ENCODE assay signal across 8 mouse cellular contexts in the genomic region with DNA sequence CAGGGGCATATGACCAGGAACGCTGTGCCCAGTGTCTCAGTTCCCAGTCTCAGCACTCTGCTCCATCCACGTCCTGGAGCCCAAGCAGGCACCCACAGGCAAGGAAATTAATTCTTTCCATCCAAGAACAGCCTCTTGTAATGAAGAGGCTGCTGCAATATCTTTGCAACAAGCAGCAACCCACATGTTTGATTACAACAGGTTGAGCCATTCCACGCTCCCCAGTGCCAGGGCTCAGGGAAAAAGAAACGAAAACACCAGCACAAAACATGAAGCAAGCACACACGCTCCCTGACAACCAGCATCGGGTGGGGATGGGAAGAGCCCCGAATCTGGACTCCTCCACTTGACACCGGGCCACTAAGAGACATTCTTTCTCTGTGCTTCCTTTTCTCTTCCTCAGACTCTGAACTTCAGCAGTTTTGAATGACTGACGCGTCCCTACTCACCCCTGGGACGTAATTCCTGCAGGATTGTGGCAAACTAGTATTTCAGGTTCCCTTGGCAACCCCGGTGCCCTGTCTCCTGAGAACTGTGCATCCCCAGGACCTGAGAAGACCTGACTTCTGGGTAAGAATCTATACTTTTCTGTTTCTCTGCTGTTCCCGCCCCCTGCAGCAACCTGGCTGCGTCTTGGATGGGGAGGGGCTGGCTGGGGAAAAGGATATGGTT. TPM values are rescaled to one million over a fixed set of nuclear protein-coding genes. Genes with fewer than 3 reads are reported as not detected.
DNase-seq lines count a peak whose midpoint lies in the region; ATAC-seq and TF ChIP-seq lines count a peak whose summit lies in the region.

Gene Tenm4, plus strand, starts transcription at position 323 of the 672 bp plus-strand sequence.

- CTCF ChIA-PET in Patski (lab: Charles Lee) = no interaction called here

- no peak within 1 kb of the TSS for H3K9ac ChIP-seq in heart, embryonic 11.5 days (ENCODE audit: low read depth, low read length)
- H3K9ac ChIP-seq in forebrain, embryonic 14.5 days (ENCODE audit: low read length) = no peak within 1 kb of the TSS
- peak within 1 kb of the TSS; percentile 19; the same call in 1 of the 2 replicates for H3K9ac ChIP-seq in limb, embryonic 13.5 days

- TF ChIP-seq CTCF in Patski (IDR thresholded peaks at IDR 0.05) = no peak

- no peaks in the 10 kb centered on the region for H3K9me3 ChIP-seq in heart, embryonic 11.5 days (replicated peaks; ENCODE audit: control insufficient read depth, low read length)
- H3K9me3 ChIP-seq in forebrain, embryonic 14.5 days (replicated peaks; ENCODE audit: control insufficient read depth, low read length) = no peaks in the 10 kb centered on the region
- no peaks in the 10 kb centered on the region for H3K9me3 ChIP-seq in limb, embryonic 13.5 days

- in situ Hi-C loops in Patski (cut with MboI; ENCODE audit: low pct_unique_long_range_greater_than_20kb) = loop anchor here (25.0 kb wide), 1 partner anchor 684 kb away; no protein-coding TSS in a partner anchor

- ATAC-seq in heart, embryonic 11.5 days (replicated peaks; ENCODE audit: insufficient number of reproducible peaks, low FRiP score, low TSS enrichment) = no peak
- ATAC-seq in Patski = peak; percentile 32
- no peak for ATAC-seq in forebrain, embryonic 14.5 days
- ATAC-seq in limb, embryonic 13.5 days (ENCODE audit: low FRiP score, low read depth) = no peak

- DNase-seq in heart, adult 9 months (ENCODE audit: low spot score in 2 of 2) = no peak
- DNase-seq in Patski (ENCODE audit: low read depth, low spot score) = no peak
- peak; percentile 21 for DNase-seq in forebrain, embryonic 14.5 days (ENCODE audit: low spot score)
- no peak for DNase-seq in testis, postnatal 14 days (ENCODE audit: low spot score)
- no peak for DNase-seq in urinary bladder, postnatal 10 days (ENCODE audit: low spot score)
- no peak for DNase-seq in frontal cortex, postnatal 36 days (ENCODE audit: low spot score in 2 of 2)

- H3K4me2 ChIP-seq in heart, embryonic 11.5 days = peak within 1 kb of the TSS; percentile 23; the same call in 1 of the 2 replicates
- H3K4me2 ChIP-seq in forebrain, embryonic 14.5 days (ENCODE audit: low read length) = peak within 1 kb of the TSS; percentile 15; the same call in 1 of the 2 replicates
- peak within 1 kb of the TSS; percentile 12 for H3K4me2 ChIP-seq in limb, embryonic 13.5 days (replicated peaks)

- no peak within 1 kb of the TSS for H3K27ac ChIP-seq in heart, embryonic 11.5 days (ENCODE audit: low read depth, low read length)
- H3K27ac ChIP-seq in forebrain, embryonic 14.5 days (ENCODE audit: low read depth, low read length) = no peak within 1 kb of the TSS
- H3K27ac ChIP-seq in limb, embryonic 13.5 days = no peak within 1 kb of the TSS

- WGBS in heart, embryonic 11.5 days (ENCODE audit: insufficient replicate concordance) = 41% methylated on average over 14 of the region's 14 CpGs
- WGBS in forebrain, embryonic 14.5 days = 37% methylated on average over 14 of the region's 14 CpGs
- 41% methylated on average over 14 of the region's 14 CpGs for WGBS in limb, embryonic 13.5 days

- POLR2A ChIA-PET in Patski (lab: Charles Lee) = no interaction called here

- no peak within 1 kb of the TSS for H3K4me3 ChIP-seq in heart, embryonic 11.5 days (ENCODE audit: low read depth, low read length)
- H3K4me3 ChIP-seq in forebrain, embryonic 14.5 days (ENCODE audit: low read depth, low read length) = no peak within 1 kb of the TSS
- H3K4me3 ChIP-seq in limb, embryonic 13.5 days = no peak within 1 kb of the TSS

- no peaks in the 10 kb centered on the region for H3K4me1 ChIP-seq in heart, embryonic 11.5 days (ENCODE audit: control insufficient read depth, insufficient read depth, low read length)
- peaks cover 24% of the 10 kb centered on the region for H3K4me1 ChIP-seq in forebrain, embryonic 14.5 days (ENCODE audit: control insufficient read depth, insufficient read depth, low read length)
- H3K4me1 ChIP-seq in limb, embryonic 13.5 days = peaks cover 12% of the 10 kb centered on the region; the same call in 1 of the 2 replicates

- no peaks in the 10 kb centered on the region for H3K27me3 ChIP-seq in heart, embryonic 11.5 days (ENCODE audit: control insufficient read depth, insufficient read depth, low read length)
- H3K27me3 ChIP-seq in Patski = no peaks in the 10 kb centered on the region
- H3K27me3 ChIP-seq in forebrain, embryonic 14.5 days (replicated peaks; ENCODE audit: control insufficient read depth, insufficient read depth, low read length) = no peaks in the 10 kb centered on the region
- H3K27me3 ChIP-seq in limb, embryonic 13.5 days = no peaks in the 10 kb centered on the region

- no peaks in the 10 kb centered on the region for H3K36me3 ChIP-seq in heart, embryonic 11.5 days (ENCODE audit: control insufficient read depth, insufficient read depth, low read length)
- H3K36me3 ChIP-seq in forebrain, embryonic 14.5 days (ENCODE audit: control insufficient read depth, insufficient read depth, low read length) = no peaks in the 10 kb centered on the region
- H3K36me3 ChIP-seq in limb, embryonic 13.5 days = no peaks in the 10 kb centered on the region

RNA-seq across cellular contexts. Expression of gene Tenm4, which starts in this region (rescaled TPM):
- 9.4 and 11.4 TPM in 2 replicates for polyA plus RNA-seq in heart, embryonic 11.5 days (2014; fragmentation: Nextera tagmentation; extraction: Ambion mirVana)
- polyA plus RNA-seq in Patski (2021) = 5.4 TPM
- polyA plus RNA-seq in forebrain, embryonic 14.5 days (2014; fragmentation: Nextera tagmentation; extraction: Ambion mirVana) = 48.9 and 70.1 TPM in 2 replicates
- polyA plus RNA-seq in limb, embryonic 13.5 days (2015; fragmentation: Nextera tagmentation; extraction: Ambion mirVana) = 44.4 and 49.9 TPM in 2 replicates
